Mouse (Mus musculus) embryo, embryonic 11 days (tissue): Measurements from ENCODE around the gene Creld1.

Experiments
- DNase-seq: peaks from one replicate; pipeline ENCODE4 v3.0.0-alpha.2; 2015

The Creld1 gene

DNA sequence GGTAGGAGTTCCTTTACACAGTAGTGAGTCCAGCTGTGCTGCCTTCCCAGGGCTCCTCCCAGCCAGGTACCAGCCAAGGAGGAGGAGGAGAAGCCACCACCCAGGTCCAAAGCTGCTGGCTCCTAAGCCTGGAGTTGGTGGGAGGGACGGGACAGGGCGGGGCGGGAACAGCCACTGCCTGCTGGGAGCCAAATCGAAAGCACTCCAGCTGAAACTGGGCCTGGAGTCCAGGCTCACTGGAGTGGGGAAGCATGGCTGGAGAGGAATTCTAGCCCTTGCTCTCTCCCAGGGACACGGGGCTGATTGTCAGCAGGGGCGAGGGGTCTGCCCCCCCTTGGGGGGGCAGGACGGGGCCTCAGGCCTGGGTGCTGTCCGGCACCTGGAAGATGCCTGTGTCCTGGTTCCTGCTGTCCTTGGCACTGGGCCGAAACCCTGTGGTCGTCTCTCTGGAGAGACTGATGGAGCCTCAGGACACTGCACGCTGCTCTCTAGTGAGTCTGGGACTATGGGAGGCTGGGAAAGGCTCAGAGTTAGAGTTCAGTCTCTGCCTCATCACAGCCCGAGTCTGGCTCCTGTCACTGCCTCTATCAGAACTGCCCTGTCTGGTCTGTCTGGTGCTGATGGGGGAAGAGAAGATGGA, 11.7 kb upstream of the Creld1 start, which contains the start of gene Il17rc:
TSS of gene Il17rc (plus strand) at position 131 of the 640 bp plus-strand sequence.
- DNase-seq, result no peak

DNA sequence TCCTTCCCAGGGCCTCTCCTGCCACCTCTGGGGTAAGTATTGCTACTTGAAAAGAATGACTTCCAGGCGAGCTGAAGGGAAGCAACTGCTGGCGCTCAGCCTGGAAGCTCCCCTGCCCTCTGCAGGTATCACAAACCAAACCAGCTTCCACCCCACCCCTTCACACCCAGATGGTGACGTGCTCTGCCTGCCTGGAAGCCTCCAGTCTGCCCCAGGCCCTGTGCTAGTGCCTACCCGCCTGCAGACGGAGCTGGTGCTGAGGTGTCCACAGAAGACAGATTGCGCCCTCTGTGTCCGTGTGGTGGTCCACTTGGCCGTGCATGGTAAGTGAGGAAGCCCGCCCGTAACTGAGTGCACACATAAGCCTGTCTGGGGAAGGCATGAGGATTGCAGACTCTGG, 11.0 kb upstream of the Creld1 start:
- DNase-seq, result no peak

GRCm38 (mm10) chr6:113473246-113473645, 9.9 kb upstream of the Creld1 start:
- no peak for DNase-seq

DNA sequence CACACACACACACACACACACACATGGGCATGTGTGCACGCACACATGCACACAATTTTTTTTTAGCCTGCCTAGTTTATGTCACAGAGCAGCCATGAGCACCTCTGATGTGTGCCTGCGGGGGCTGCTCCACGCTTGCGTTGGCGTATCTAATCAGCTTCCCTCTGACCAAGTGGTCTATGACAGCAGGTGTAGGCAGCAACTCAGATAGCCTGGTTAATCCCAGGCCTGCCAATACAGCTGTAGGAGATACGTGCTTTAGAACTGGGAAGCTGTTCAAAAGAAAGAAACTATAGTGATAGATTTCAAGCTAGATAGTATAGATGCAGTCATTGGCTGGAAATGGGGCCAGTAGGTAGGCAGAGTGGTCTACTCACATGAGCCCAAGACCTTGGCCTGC, 9.4 kb upstream of the Creld1 start:
- DNase-seq, result no peak

DNA sequence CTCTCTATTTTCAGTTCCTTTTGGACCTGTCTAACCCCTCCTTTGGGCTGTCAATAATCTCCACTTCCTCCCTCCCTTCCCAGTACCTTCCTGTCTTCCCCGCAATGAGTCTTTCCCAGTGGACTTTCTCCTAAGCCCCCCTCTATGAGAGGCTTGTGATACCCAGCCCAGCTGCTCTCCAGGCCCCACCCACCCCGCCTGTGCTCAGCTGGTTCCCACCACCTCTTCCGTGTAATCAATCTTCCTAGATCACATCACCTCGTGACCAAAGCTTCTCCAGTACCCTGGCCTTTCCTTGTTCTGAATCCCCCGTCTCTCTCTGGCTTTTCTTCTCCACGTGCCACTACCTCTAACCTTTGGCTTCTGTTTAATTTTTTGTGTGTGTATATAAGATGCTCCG, 5.7 kb upstream of the Creld1 start:
- DNase-seq, result no peak

GRCm38 (mm10) chr6:113478906-113479305, 4.2 kb upstream of the Creld1 start:
- no peak for DNase-seq

- no peak for DNase-seq
These were observed 2.3 kb upstream of the Creld1 start for GRCm38 (mm10) chr6:113480555-113481373.

GRCm38 (mm10) chr6:113482477-113483099, 509 bp upstream of the Creld1 start:
- peak; percentile 51 for DNase-seq

DNA sequence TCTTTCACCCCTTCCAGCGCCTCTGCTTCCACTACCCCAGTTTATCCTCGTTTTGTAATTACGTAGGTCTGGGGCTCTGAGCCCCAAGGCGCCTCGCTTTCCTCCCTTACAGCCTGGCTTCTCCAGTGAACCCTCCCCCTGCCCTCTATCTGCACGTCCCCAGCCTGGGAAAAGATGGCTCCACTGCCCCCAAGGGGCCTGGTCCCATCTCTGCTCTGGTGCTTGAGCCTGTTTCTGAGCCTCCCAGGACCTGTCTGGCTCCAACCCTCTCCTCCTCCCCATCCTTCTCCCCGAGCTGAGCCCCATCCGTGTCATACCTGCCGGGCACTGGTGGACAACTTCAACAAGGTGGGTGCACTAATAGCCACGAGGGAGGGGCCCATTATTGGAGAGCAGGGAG, 632 bp downstream of the Creld1 start:
- peak; percentile 59 for DNase-seq

DNA sequence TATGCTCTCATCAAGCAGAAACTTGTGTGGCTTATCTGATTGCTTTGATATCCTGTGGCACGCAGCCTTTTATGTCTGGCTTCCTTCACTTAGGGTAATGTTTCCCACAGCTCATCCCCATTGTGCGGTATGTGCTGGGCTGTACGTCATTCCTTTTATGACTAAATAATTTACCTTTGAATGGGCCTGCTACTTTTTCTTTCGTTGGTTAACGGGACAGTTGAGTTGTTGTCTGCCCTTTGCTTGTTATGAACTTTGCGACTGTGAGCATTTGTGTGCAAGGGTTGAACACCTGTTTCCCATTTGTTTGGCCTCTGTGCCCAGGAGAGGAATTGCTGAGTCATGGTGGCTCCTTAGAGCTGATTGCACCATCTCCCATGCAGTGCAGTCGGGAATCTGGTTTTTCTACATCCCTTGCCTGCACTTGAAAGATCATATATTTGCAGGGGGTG, 4.1 kb downstream of the Creld1 start:
- peak; percentile 78 for DNase-seq

DNA sequence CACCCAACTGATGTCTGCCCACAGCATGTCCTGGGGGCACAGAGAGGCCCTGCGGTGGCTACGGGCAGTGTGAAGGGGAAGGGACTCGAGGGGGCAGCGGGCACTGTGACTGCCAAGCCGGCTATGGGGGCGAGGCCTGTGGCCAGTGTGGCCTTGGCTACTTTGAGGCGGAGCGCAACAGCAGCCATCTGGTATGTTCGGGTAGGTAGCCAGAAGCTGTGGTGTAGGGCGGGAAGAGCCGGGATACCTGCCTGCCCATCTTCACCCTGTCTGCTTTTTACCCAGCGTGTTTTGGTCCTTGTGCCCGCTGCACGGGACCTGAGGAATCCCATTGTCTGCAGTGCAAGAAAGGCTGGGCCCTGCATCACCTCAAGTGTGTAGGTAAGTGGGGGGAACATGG, 6.3 kb downstream of the Creld1 start:
- no peak for DNase-seq

GRCm38 (mm10) chr6:113492101-113492864, 9.2 kb downstream of the Creld1 start:
- DNase-seq, result no peak

DNA sequence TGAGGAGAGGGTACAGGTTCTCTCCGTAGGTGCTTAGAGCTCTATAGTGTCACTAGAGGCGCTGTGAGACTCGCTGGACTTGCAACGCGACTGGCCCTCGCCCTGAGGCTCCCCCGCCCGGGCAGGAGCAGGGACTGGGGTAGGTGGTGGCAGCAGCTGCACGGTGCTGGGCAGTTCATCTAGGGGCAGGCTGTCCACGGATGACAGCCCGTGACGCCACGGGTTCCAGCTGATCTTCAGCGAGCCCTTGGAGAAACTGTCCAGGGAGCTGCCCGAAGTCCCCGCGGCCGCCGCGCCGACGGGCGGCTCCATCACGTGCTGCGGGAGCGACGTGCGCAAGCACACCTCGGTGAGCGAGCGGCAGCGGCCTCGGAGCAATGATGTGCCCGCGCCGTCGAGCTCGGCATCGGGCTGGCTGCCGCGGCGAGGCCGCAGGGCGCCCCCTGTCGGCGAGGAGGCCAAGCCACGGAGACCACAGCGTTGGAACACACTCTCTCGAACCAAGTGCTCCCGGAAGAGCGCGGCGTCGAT, 11.2 kb downstream of the Creld1 start:
- peak; percentile 86 for DNase-seq

- no peak for DNase-seq
These were observed 12.1 kb downstream of the Creld1 start for GRCm38 (mm10) chr6:113495071-113495675.

DNA sequence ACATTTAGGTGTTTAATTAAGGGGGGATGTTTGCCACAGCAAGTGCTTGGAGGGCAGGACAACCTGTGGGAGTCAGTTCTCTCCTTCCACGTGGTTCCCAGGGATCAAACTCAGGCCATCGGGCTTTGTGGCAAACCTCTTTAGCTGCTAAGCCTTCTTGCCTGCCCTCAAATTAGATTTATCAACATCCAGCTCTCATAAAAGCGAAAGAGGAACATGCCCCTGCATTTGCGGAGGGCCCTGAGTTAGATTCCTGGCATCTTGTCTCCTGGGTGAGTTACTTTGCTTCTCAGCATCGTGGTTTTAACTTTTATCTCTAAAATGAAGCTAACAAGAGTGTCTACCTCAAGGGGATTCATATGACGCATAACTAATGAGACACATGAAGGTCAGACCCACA, 16.2 kb downstream of the Creld1 start:
- no peak for DNase-seq

DNA sequence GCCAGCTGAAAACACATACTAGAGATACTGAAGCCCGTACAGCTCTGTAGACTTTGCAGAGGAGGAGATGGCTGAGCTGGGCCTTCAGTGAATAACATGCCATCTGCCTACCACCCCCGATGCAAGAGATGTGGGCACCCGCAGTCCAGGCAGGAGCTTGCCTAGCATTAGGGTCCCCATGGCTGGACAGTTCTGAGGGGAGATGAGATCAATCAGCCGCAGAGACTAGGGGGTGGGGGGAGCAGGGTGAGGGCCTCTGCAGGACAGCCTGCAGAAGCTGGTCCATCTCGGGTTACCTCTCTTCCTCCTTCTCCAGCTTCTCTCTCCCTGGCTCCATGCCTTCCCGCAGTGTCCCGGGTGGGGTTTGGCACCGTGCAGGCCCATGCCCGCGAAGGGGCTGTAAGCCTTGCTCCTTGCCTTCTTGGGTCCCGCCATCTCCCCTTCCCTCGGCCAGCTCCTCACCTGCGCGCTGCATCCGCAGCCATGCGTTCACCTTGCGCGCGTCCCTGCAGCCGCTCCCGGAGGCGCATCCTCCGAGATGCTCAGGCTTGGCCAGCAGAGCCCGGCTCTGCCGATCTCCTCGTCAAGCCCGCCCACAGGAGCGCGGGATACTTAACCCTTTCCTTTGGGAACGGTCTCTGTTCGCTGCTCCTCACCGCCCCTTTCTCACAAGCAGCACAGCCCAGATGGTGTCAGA, 18.4 kb downstream of the Creld1 start, which contains the start of gene Prrt3:
TSS of gene Prrt3 (minus strand) at position 544 of the 697 bp plus-strand sequence.
- DNase-seq, result peak; percentile 78

GRCm38 (mm10) chr6:113502801-113503200, 19.7 kb downstream of the Creld1 start:
- no peak for DNase-seq

- no peak for DNase-seq
These were observed 22.6 kb downstream of the Creld1 start for GRCm38 (mm10) chr6:113505689-113506088.

DNA sequence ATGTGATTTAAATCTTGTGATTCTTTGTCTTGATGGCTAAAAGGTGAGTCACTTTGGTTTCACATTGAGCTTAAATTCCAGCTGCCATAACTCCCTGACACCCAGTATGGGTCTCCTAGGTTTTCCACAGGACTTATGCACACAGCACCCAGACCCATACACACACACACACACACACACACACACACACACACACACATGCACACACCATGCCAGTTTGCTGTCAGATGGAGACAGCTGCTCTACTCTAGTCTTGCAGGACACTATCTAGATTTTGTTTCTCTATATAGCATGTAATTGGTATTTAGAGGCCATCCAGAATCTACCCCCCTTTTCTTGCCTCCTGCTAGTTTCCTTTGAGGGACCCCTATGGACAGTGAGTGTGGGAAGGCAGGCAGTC, 24.0 kb downstream of the Creld1 start:
- DNase-seq, result no peak

DNA sequence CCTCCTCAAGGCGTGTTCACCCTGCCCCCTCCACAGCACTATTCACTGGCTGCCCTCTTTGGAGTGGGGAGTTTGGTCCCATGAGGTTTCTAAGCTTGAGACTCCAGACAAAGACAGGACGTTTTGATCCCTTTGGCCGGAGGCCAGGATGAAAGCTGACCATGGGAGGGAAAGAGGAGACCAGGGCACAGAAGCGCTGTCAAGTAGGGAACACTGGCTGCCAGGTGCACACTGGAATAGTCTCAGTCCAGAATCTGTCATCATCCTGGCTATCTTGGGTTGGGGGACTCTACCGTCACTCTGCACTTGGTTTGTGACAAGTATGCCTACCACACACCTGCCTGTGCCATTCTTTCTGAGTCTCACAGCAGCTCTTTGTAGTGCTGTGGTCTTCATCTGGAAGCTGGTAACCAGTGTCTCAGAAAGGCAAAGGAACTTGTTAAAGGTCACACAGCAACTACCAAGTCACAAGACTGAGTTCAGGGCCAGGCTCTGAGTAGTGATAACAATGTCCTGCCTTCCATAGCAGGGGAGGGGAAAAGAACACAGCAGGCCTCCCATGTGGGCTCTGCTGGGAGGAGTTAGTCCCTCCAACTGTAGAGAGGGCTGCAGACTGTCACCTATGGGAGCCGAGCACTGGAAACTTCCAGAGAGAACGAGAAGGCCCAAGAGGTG, 25.3 kb downstream of the Creld1 start:
- DNase-seq, result no peak

DNA sequence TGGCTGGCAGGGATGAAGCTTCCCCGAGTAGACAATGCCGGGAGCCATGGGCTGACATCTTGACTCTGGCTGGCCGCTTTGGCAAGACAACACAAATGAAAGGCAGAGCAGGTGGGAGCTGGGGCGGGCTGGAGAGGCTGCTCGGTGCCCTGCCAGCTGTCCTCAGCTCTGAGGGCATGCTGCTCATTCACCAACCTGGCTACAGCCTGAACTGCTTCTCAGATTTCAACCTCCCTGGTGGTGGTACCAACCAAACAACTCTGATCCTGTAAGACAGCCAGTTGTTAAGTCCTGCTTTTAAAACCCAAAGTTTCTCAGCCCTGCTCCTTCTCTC, 25.8 kb downstream of the Creld1 start:
- DNase-seq, result no peak
